Mouse (Mus musculus): ENCODE results near the gene Zfp217. TPM values are rescaled to one million over a fixed set of nuclear protein-coding genes. Genes with fewer than 3 reads are reported as not detected.

Gene Zfp217
- polyA plus RNA-seq, 1 experiment from 2014 or later, result 0.87 TPM

GRCm38 (mm10) chr2:170120139-170121027 lies 27.5 kb downstream of the Zfp217 start:
- 91% methylated on average over 19 of the region's 19 CpGs for WGBS

GRCm38 (mm10) chr2:170116704-170117281 lies 31.1 kb downstream of the Zfp217 start:
- H3K36me3 ChIP-seq (ENCODE audit: control insufficient read depth, insufficient read depth, low read length), result 0 out of 2 replicates have a peak, but pooled peaks cover 3% of the 10 kb centered on the region
- no peak overlapping the region for H3K4me3 ChIP-seq (ENCODE audit: low read depth, low read length)
- 48% methylated on average over 4 of the region's 4 CpGs for WGBS
- no peaks in the 10 kb centered on the region for H3K27me3 ChIP-seq (ENCODE audit: control insufficient read depth, insufficient read depth, low read depth, low read length)
- H3K4me1 ChIP-seq (ENCODE audit: control insufficient read depth, insufficient read depth, low read length), result no peaks in the 10 kb centered on the region; the same call in 1 of the 2 replicates
- H3K9me3 ChIP-seq (replicated peaks; ENCODE audit: control insufficient read depth, low read length, poor library complexity, severe bottlenecking), result no peaks in the 10 kb centered on the region
- H3K9ac ChIP-seq (ENCODE audit: low read depth, low read length), result no peak overlapping the region
- H3K4me2 ChIP-seq (ENCODE audit: low read length), result no peak overlapping the region
- H3K27ac ChIP-seq (ENCODE audit: low read length), result peak overlapping the region; percentile 26; the same call in 1 of the 2 replicates
- 0 out of 2 replicates have a peak, but pooled peaks have one; percentile 32 for ATAC-seq

More at GRCm38 (mm10) chr2:170120139-170121027, 27.5 kb downstream of the Zfp217 start:
- no peak for ATAC-seq
- H3K4me2 ChIP-seq (ENCODE audit: low read length), result no peak overlapping the region
- H3K36me3 ChIP-seq (ENCODE audit: control insufficient read depth, insufficient read depth, low read length), result 0 out of 2 replicates have a peak, but pooled peaks cover 3% of the 10 kb centered on the region
- H3K4me1 ChIP-seq (ENCODE audit: control insufficient read depth, insufficient read depth, low read length), result no peaks in the 10 kb centered on the region; the same call in 1 of the 2 replicates
- no peak overlapping the region for H3K9ac ChIP-seq (ENCODE audit: low read depth, low read length)
- H3K27me3 ChIP-seq (ENCODE audit: control insufficient read depth, insufficient read depth, low read depth, low read length), result no peaks in the 10 kb centered on the region
- no peak overlapping the region for H3K27ac ChIP-seq (ENCODE audit: low read length)
- no peak overlapping the region for H3K4me3 ChIP-seq (ENCODE audit: low read depth, low read length)
- no peaks in the 10 kb centered on the region for H3K9me3 ChIP-seq (replicated peaks; ENCODE audit: control insufficient read depth, low read length, poor library complexity, severe bottlenecking)

GRCm38 (mm10) chr2:170110306-170110705 lies 37.6 kb downstream of the Zfp217 start:
- H3K9me3 ChIP-seq (replicated peaks; ENCODE audit: control insufficient read depth, low read length, poor library complexity, severe bottlenecking), result no peaks in the 10 kb centered on the region
- no peak overlapping the region for H3K27ac ChIP-seq (ENCODE audit: low read length)
- 84% methylated on average over 8 of the region's 8 CpGs for WGBS
- no peak overlapping the region for H3K4me2 ChIP-seq (ENCODE audit: low read length)
- H3K4me1 ChIP-seq (ENCODE audit: control insufficient read depth, insufficient read depth, low read length), result no peaks in the 10 kb centered on the region
- ATAC-seq, result no peak
- no peak overlapping the region for H3K4me3 ChIP-seq (ENCODE audit: low read depth, low read length)
- H3K9ac ChIP-seq (ENCODE audit: low read depth, low read length), result no peak overlapping the region
- no peaks in the 10 kb centered on the region for H3K27me3 ChIP-seq (ENCODE audit: control insufficient read depth, insufficient read depth, low read depth, low read length)
- H3K36me3 ChIP-seq (ENCODE audit: control insufficient read depth, insufficient read depth, low read length), result no peaks in the 10 kb centered on the region

- no peak overlapping the region for H3K27ac ChIP-seq (ENCODE audit: low read length)
- no peaks in the 10 kb centered on the region for H3K36me3 ChIP-seq (ENCODE audit: control insufficient read depth, insufficient read depth, low read length)
- H3K27me3 ChIP-seq (ENCODE audit: control insufficient read depth, insufficient read depth, low read depth, low read length), result no peaks in the 10 kb centered on the region
- 21% methylated on average over 5 of the region's 5 CpGs for WGBS
- ATAC-seq, result no peak
- no peaks in the 10 kb centered on the region for H3K9me3 ChIP-seq (replicated peaks; ENCODE audit: control insufficient read depth, low read length, poor library complexity, severe bottlenecking)
- no peak overlapping the region for H3K4me2 ChIP-seq (ENCODE audit: low read length)
- no peaks in the 10 kb centered on the region for H3K4me1 ChIP-seq (ENCODE audit: control insufficient read depth, insufficient read depth, low read length)
- H3K4me3 ChIP-seq (ENCODE audit: low read depth, low read length), result no peak overlapping the region
- no peak overlapping the region for H3K9ac ChIP-seq (ENCODE audit: low read depth, low read length)
Observed at GRCm38 (mm10) chr2:170109528-170109927, 38.4 kb downstream of the Zfp217 start.

GRCm38 (mm10) chr2:170107791-170108190 lies 40.1 kb downstream of the Zfp217 start:
- 88% methylated on average over 3 of the region's 3 CpGs for WGBS
- H3K4me3 ChIP-seq (ENCODE audit: low read depth, low read length), result no peak overlapping the region
- H3K27me3 ChIP-seq (ENCODE audit: control insufficient read depth, insufficient read depth, low read depth, low read length), result no peaks in the 10 kb centered on the region
- H3K4me2 ChIP-seq (ENCODE audit: low read length), result no peak overlapping the region
- H3K4me1 ChIP-seq (ENCODE audit: control insufficient read depth, insufficient read depth, low read length), result no peaks in the 10 kb centered on the region
- H3K27ac ChIP-seq (ENCODE audit: low read length), result no peak overlapping the region
- no peak for ATAC-seq
- H3K9ac ChIP-seq (ENCODE audit: low read depth, low read length), result no peak overlapping the region
- H3K36me3 ChIP-seq (ENCODE audit: control insufficient read depth, insufficient read depth, low read length), result no peaks in the 10 kb centered on the region
- H3K9me3 ChIP-seq (replicated peaks; ENCODE audit: control insufficient read depth, low read length, poor library complexity, severe bottlenecking), result no peaks in the 10 kb centered on the region

- Histone ChIP-seq H3K4me3 (ENCODE audit: low read depth, low read length) (no peak overlapping the region), H3K9me3 (replicated peaks; ENCODE audit: control insufficient read depth, low read length, poor library complexity, severe bottlenecking) (no peaks in the 10 kb centered on the region), H3K4me1 (ENCODE audit: control insufficient read depth, insufficient read depth, low read length) (no peaks in the 10 kb centered on the region), H3K36me3 (ENCODE audit: control insufficient read depth, insufficient read depth, low read length) (no peaks in the 10 kb centered on the region), H3K27ac (ENCODE audit: low read length) (no peak overlapping the region), H3K27me3 (ENCODE audit: control insufficient read depth, insufficient read depth, low read depth, low read length) (no peaks in the 10 kb centered on the region), H3K4me2 (ENCODE audit: low read length) (no peak overlapping the region), H3K9ac (ENCODE audit: low read depth, low read length) (no peak overlapping the region)
- ATAC-seq, result no peak
- WGBS, result 83% methylated on average over 9 of the region's 9 CpGs
Observed at GRCm38 (mm10) chr2:170106000-170106399, 41.9 kb downstream of the Zfp217 start.

- H3K36me3 ChIP-seq (ENCODE audit: control insufficient read depth, insufficient read depth, low read length), result no peaks in the 10 kb centered on the region
- H3K4me3 ChIP-seq (ENCODE audit: low read depth, low read length), result no peak overlapping the region
- H3K4me2 ChIP-seq (ENCODE audit: low read length), result no peak overlapping the region
- H3K9me3 ChIP-seq (replicated peaks; ENCODE audit: control insufficient read depth, low read length, poor library complexity, severe bottlenecking), result no peaks in the 10 kb centered on the region
- no peaks in the 10 kb centered on the region for H3K27me3 ChIP-seq (ENCODE audit: control insufficient read depth, insufficient read depth, low read depth, low read length)
- no peak overlapping the region for H3K9ac ChIP-seq (ENCODE audit: low read depth, low read length)
- 84% methylated on average over 6 of the region's 6 CpGs for WGBS
- no peak overlapping the region for H3K27ac ChIP-seq (ENCODE audit: low read length)
- no peak for ATAC-seq
- no peaks in the 10 kb centered on the region for H3K4me1 ChIP-seq (ENCODE audit: control insufficient read depth, insufficient read depth, low read length)
Observed at GRCm38 (mm10) chr2:170104396-170104795, 43.5 kb downstream of the Zfp217 start.

GRCm38 (mm10) chr2:170103852-170104251 lies 44.1 kb downstream of the Zfp217 start:
- no peak for ATAC-seq
- 52% methylated on average over 9 of the region's 9 CpGs for WGBS
- H3K9ac ChIP-seq (ENCODE audit: low read depth, low read length), result no peak overlapping the region

GRCm38 (mm10) chr2:170103341-170103740 lies 44.6 kb downstream of the Zfp217 start:
- Histone ChIP-seq H3K4me3 (ENCODE audit: low read depth, low read length) (no peak overlapping the region), H3K4me1 (ENCODE audit: control insufficient read depth, insufficient read depth, low read length) (no peaks in the 10 kb centered on the region), H3K9ac (ENCODE audit: low read depth, low read length) (no peak overlapping the region), H3K9me3 (replicated peaks; ENCODE audit: control insufficient read depth, low read length, poor library complexity, severe bottlenecking) (no peaks in the 10 kb centered on the region), H3K36me3 (ENCODE audit: control insufficient read depth, insufficient read depth, low read length) (no peaks in the 10 kb centered on the region), H3K27me3 (ENCODE audit: control insufficient read depth, insufficient read depth, low read depth, low read length) (no peaks in the 10 kb centered on the region), H3K4me2 (ENCODE audit: low read length) (no peak overlapping the region), H3K27ac (ENCODE audit: low read length) (no peak overlapping the region)
- ATAC-seq, result no peak
- 74% methylated on average over 5 of the region's 5 CpGs for WGBS

More at GRCm38 (mm10) chr2:170103852-170104251, 44.1 kb downstream of the Zfp217 start:
- Histone ChIP-seq H3K4me3 (ENCODE audit: low read depth, low read length) (no peak overlapping the region), H3K4me1 (ENCODE audit: control insufficient read depth, insufficient read depth, low read length) (no peaks in the 10 kb centered on the region), H3K27ac (ENCODE audit: low read length) (no peak overlapping the region), H3K36me3 (ENCODE audit: control insufficient read depth, insufficient read depth, low read length) (no peaks in the 10 kb centered on the region), H3K27me3 (ENCODE audit: control insufficient read depth, insufficient read depth, low read depth, low read length) (no peaks in the 10 kb centered on the region), H3K9me3 (replicated peaks; ENCODE audit: control insufficient read depth, low read length, poor library complexity, severe bottlenecking) (no peaks in the 10 kb centered on the region), H3K4me2 (ENCODE audit: low read length) (no peak overlapping the region)

All from midbrain, embryonic 16.5 days (tissue).